19 mouse cellular contexts compared by ENCODE assay signal in genomic region chr13:59609885-59610284, GRCm38 (mm10).
"Had no signal": no experiment of that assay in that cellular context is flagged by ENCODE, and none has a peak within 500 bp of the region (broad histone marks: within the 10 kb centered on the region; RNA-seq: fewer than 3 reads in every experiment).

No protein-coding gene starts in this region.

- H3K4me1 ChIP-seq: limb, embryonic 12.5 days; limb, embryonic 15.5 days; midbrain, embryonic 12.5 days; midbrain, embryonic 15.5 days; neural tube, embryonic 13.5 days; stomach, embryonic 15.5 days had no signal

- ATAC-seq: liver, postnatal 0 days; lung, postnatal 0 days; midbrain, embryonic 15.5 days had no signal

- H3K9me3 ChIP-seq: limb, embryonic 12.5 days; limb, embryonic 15.5 days; midbrain, embryonic 12.5 days; midbrain, embryonic 15.5 days; neural tube, embryonic 13.5 days; stomach, embryonic 15.5 days had no signal

- H3K27me3 ChIP-seq: limb, embryonic 12.5 days; limb, embryonic 15.5 days; midbrain, embryonic 12.5 days; midbrain, embryonic 15.5 days; neural tube, embryonic 13.5 days; stomach, embryonic 15.5 days had no signal

- H3K9ac ChIP-seq: limb, embryonic 12.5 days; limb, embryonic 15.5 days; liver, embryonic 14.5 days; liver, postnatal 0 days; lung, embryonic 14.5 days; midbrain, embryonic 12.5 days; midbrain, embryonic 15.5 days; neural tube, embryonic 13.5 days; stomach, embryonic 15.5 days had no signal

- DNase-seq: kidney, postnatal 14 days; kidney, postnatal 4 days; left cerebral cortex, postnatal 4 days; liver, postnatal 0 days; lung, embryonic 14.5 days; retina, postnatal 1 day; right cerebral cortex, postnatal 25 days; spleen, adult 18-20 months; thymus, postnatal 25 days had no signal

- H3K4me3 ChIP-seq: limb, embryonic 12.5 days; limb, embryonic 15.5 days; midbrain, embryonic 12.5 days; midbrain, embryonic 15.5 days; neural tube, embryonic 13.5 days; stomach, embryonic 15.5 days had no signal

- H3K27ac ChIP-seq: limb, embryonic 12.5 days; limb, embryonic 15.5 days; liver, embryonic 14.5 days; macrophage; midbrain, embryonic 12.5 days; midbrain, embryonic 15.5 days; neural tube, embryonic 13.5 days; stomach, embryonic 15.5 days had no signal

- H3K4me2 ChIP-seq: limb, embryonic 12.5 days; limb, embryonic 15.5 days; liver, embryonic 11.5 days; lung, embryonic 14.5 days; midbrain, embryonic 12.5 days; midbrain, embryonic 15.5 days; neural tube, embryonic 13.5 days; stomach, embryonic 15.5 days had no signal
